Mouse (Mus musculus) liver, embryonic 14.5 days (tissue): ENCODE data around the gene Erich6.

Experiments used
- CTCF ChIP-seq: IDR thresholded peaks from 2 replicates; pipeline ENCODE4 v1.5.1; 2016; ENCODE audit warnings: antibody characterized with exemption, low read depth, control low read depth
- EP300 ChIP-seq: IDR thresholded peaks from 2 replicates; pipeline ENCODE4 v1.6.1; 2016; ENCODE audit warnings: antibody characterized with exemption, low read depth

- TF ChIP-seq CTCF: no peak
- TF ChIP-seq EP300: no peak
These were observed 34.7 kb upstream of the Erich6 start for GRCm38 (mm10) chr3:58671616-58672250.
